Mouse (Mus musculus): ENCODE results near the gene Igf1r. TPM values are rescaled to one million over a fixed set of nuclear protein-coding genes. Genes with fewer than 3 reads are reported as not detected.

The Igf1r gene
- polyA plus RNA-seq, 2 experiments from 2014 or later, result 11.3 to 19.2 TPM

GRCm38 (mm10) chr7:68087496-68087895, 134.9 kb downstream of the Igf1r start:
- ATAC-seq, result no peak

GRCm38 (mm10) chr7:68088825-68089224, 136.2 kb downstream of the Igf1r start:
- no peak for ATAC-seq

DNA sequence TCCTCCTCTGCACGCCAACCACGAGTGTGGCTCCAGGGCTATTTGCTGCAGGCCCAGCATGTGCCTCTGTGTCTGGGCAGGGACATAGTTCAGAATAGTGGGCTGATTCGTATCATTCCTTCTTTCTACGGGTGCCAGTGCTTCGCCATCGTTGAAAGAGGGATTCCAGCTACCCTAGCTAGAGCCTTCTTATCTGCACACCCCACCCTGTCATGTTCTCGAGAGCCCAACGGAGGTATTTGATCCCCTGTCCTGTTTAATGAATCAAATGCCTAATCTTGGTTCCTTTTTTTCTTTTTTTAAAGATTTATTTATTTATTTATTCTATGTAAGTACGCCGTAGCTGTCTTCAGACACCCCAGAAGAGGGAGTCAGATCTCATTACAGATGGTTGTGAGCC, 137.1 kb downstream of the Igf1r start:
- no peak for ATAC-seq

DNA sequence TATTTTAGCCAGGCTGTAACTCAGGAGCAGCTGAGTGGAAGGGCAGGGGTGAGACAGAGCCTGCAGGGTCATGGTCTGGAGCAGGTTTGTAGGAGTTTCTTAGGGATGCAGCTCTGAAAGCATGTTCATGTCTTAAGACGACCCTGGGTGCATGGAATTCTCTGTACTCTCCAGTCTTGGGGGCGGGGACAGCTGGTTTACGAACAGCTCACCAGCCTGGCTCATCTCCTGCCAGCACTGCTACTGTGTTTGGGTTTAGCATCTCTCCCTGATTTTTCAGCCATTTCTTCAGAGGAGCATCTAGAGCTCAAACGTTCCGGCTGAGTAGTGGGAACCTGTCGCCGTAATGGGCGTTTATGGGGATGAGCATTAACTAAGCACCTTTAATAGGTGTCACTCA, 137.9 kb downstream of the Igf1r start:
- ATAC-seq, result no peak

GRCm38 (mm10) chr7:68092304-68092978, 139.8 kb downstream of the Igf1r start:
- no peak for ATAC-seq

- ATAC-seq, result no peak
These were observed 141.2 kb downstream of the Igf1r start for GRCm38 (mm10) chr7:68093817-68094216.

- ATAC-seq, result no peak
These were observed 142.9 kb downstream of the Igf1r start for GRCm38 (mm10) chr7:68095574-68095973.

- no peak for ATAC-seq
These were observed 143.8 kb downstream of the Igf1r start for GRCm38 (mm10) chr7:68096411-68096810.

GRCm38 (mm10) chr7:68097081-68097836, 144.6 kb downstream of the Igf1r start:
- no peak for ATAC-seq

DNA sequence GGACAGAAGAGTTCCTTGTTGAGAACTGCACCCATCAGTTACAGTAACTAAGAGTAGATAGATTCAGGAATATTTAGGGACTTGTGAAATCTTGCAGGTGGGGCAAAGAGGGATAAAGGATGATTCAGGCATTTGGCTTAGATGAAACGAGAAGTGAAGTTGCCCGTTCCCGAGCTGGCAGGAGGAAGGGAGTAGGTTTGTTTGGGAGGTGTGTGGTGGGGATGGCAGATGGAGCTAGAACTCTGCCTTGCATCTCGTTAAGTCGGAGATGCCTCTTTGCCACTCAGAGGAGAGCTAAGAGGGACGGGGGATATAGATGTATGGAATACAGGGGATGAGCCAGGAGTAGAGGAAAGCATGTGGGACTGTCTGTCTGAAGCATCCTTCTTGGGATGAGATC, 145.5 kb downstream of the Igf1r start:
- no peak for ATAC-seq

DNA sequence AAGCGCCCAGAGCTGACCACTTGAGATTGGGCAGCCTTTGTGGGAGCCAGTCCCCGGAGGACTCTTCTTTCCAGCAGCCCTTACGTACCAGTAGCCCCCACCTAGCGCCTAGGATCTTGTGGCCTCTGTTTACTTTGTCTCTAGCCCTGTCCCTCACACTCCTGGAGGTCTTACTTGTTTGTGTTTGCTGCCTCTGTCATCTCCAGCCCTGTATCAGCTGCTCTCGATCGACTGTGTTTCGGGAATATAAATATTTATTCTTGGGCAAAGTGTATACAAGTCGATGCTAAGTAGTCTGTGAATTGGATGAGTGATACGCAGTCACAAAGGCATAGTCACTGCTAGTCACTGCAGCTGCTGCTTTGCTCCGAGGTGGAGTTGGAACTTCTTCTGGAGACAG, 147.8 kb downstream of the Igf1r start:
- ATAC-seq, result no peak

- peak; percentile 52 for ATAC-seq
These were observed 150.0 kb downstream of the Igf1r start for GRCm38 (mm10) chr7:68102456-68103177.

GRCm38 (mm10) chr7:68103178-68103530, 150.5 kb downstream of the Igf1r start:
- ATAC-seq, result peak; percentile 52

DNA sequence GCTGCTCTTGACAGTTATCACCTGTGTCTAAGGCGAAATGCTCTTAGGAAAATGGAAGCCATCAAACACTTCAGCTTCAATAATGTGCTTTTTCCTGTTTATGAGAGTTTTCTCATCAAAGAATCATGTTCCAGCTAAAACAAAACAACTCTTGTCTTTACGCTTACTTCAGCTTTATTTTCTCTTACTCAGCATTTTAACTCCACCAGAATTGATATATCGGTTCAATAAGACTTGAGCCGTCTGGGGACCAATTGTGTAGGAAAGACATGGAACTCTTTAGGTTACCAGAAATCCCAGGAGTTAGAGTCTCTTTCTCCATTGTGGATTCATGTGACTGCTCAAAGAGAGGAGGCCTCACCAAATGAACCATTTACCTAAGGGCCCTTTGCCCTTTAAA, 158.9 kb downstream of the Igf1r start:
- ATAC-seq, result no peak

DNA sequence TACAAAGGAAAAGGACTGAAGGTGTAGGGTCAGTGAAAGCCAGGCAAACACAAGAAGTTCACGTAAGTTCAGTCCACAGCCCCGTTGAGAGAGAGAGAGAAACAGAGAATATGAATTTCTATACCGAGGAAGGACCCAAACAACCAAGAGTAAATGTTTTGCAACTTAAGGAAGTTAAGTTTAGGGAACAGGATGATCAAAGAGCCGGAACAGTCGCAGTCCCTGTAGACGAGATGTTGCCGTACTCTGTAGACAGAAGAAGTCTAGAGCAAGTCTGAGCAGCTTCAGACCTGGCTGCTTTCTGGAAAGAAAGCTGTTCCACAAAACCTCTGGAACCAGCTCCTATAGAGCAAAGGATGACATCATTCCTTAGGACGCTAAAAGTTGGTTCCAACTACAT, 160.0 kb downstream of the Igf1r start:
- ATAC-seq, result no peak

GRCm38 (mm10) chr7:68114364-68114763, 161.7 kb downstream of the Igf1r start:
- ATAC-seq, result no peak

DNA sequence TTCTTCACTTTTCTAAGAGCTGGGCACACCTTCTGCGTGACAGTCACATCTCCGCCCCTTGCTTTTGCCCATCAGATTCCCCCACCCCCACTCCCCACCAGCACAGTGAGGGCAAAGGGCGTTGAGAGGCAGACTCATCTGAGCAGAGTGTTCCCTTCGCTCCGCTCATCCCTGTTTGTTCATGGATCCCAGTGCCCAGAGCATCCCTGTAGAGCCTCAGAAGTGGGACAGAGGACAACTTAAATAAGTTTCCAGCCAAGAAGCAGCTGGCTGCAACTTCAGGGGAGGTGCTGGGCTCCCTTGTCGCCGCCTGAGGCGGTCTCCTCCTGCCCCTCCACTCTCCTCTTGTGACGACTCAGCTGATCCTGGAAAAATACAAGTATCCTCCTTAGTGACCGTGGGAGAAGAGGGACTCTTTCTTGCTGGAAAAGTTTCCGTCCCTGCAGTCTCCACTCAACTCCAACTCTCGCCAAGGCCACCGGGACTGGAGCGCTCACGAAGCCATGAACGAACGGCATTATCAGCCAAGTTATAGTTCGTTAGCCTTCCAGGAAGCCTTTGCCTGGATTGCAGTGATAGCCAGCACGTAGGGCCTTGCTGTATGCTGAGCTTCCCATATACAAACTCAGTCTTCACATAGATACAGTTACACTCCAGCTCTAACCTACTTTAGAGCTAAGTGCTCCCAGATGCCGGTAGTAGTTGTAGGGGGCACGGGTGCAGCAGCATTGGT, 162.5 kb downstream of the Igf1r start:
- no peak for ATAC-seq

- no peak for ATAC-seq
These were observed 164.9 kb downstream of the Igf1r start for GRCm38 (mm10) chr7:68117567-68117966.

DNA sequence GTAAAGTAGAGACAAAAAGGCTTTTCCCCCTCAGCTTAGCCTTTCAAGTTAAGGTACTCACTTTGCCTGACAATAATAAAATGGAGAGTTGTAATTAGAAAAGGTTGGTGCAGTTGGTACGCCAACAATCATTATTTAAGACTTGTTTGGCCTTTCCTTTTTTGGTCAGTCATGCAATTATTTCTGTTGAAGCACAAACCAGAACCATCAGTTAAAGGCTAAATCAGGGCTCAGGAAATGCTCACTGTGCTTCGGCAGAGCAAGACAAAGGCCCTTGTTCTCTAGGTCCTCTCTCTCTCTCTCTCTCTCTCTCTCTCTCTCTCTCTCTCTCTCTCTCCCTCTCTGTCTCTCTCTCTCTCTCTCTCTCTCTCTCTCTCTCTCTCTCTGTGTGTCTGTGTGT, 165.4 kb downstream of the Igf1r start:
- ATAC-seq, result no peak

DNA sequence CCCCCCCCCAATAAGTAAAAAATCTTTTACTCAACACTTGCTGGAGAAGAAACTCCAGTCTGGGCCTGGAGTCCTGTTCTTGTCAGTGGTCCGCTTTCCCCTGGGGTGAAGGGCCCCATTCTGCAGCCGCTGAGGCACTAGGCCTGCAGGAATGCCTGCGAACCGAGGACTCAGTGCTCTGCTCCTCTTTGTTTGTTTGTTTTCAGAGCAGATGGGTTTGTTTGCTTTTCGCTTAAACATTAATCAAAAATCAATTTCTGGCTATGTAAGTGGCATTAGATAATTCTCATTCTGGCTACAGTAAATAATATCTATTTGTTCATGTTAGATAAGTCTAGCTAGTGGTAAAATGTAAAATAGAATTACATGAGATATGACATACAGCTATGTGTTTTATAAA, 167.0 kb downstream of the Igf1r start:
- ATAC-seq, result no peak

GRCm38 (mm10) chr7:68122418-68122817, 169.8 kb downstream of the Igf1r start:
- ATAC-seq, result no peak

GRCm38 (mm10) chr7:68125347-68125746, 172.7 kb downstream of the Igf1r start:
- no peak for ATAC-seq

DNA sequence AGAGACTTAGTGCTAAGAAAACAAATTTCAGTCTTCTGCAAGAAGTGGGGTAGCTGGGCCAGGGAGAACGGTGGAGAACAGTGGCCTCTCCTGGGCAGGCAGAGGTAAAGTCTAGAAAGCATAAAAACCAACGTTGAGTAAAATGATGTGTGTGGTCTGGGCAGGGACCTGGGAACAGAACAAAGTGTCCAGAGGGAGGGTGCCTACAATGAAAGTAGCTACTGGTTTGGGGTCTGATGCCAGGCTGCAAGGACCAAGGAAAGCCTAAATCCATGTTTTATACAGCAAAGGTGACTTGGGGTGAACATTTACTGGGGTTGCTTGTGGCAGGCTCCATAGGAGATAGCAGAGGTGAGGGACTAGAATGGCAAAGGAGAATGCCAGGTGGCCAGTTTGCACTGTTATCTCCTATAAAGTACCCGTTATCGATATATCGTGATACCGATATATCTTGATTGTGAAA, 175.2 kb downstream of the Igf1r start:
- peak; percentile 35 for ATAC-seq

Data from activated CD4-positive, CD25-positive, alpha-beta regulatory T cell, adult 4 months (primary cell).